Mouse (Mus musculus): ENCODE results near the gene Cfap73. TPM values are rescaled to one million over a fixed set of nuclear protein-coding genes. Genes with fewer than 3 reads are reported as not detected.

The Cfap73 gene
- not detected in 2 replicates for polyA plus RNA-seq (2014; fragmentation: Nextera tagmentation; extraction: Ambion mirVana)

DNA sequence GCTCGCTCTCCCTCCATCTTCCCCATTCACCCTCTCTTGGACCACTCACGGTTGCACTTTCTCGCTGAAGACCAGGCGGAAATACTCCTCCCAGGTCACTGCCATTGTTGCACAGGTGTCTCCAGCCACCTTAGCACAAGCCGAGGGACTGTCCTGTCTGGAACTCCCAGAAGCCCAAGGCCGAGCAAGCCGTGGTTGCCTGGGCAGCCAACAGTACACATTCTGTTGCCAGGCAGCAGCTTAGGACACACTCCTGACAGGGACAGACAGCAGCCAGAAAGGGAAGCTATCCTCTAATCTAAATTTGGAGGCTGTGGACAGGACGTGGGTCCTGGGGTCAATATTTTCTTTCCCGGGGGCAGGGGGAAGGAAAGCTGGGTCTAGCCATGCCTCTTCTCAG is at the start of gene Cfap73:
Gene Cfap73, minus strand, starts transcription at position 105 of the 400 bp plus-strand sequence.
- Histone ChIP-seq H3K4me2 (ENCODE audit: low read length) (no peak within 1 kb of the TSS), H3K27ac (ENCODE audit: low read depth) (no peak within 1 kb of the TSS), H3K4me3 (ENCODE audit: low read depth, low read length) (no peak within 1 kb of the TSS), H3K9me3 (ENCODE audit: control insufficient read depth, low read length) (0 out of 2 replicates have a peak, but pooled peaks cover 5% of the 10 kb centered on the region), H3K36me3 (ENCODE audit: control insufficient read depth, insufficient read depth, low read length) (no peaks in the 10 kb centered on the region), H3K27me3 (replicated peaks; ENCODE audit: control insufficient read depth, insufficient read depth, low read length) (no peaks in the 10 kb centered on the region; the same call in 1 of the 2 replicates), H3K4me1 (replicated peaks; ENCODE audit: control insufficient read depth, insufficient read depth, low read length) (no peaks in the 10 kb centered on the region), H3K9ac (ENCODE audit: low read length) (no peak within 1 kb of the TSS)
- WGBS, result 46% methylated on average over 9 of the region's 9 CpGs
- ATAC-seq (replicated peaks; ENCODE audit: low FRiP score, low TSS enrichment, low read depth) (no peak), DNase-seq (ENCODE audit: low spot score) (no peak)

DNA sequence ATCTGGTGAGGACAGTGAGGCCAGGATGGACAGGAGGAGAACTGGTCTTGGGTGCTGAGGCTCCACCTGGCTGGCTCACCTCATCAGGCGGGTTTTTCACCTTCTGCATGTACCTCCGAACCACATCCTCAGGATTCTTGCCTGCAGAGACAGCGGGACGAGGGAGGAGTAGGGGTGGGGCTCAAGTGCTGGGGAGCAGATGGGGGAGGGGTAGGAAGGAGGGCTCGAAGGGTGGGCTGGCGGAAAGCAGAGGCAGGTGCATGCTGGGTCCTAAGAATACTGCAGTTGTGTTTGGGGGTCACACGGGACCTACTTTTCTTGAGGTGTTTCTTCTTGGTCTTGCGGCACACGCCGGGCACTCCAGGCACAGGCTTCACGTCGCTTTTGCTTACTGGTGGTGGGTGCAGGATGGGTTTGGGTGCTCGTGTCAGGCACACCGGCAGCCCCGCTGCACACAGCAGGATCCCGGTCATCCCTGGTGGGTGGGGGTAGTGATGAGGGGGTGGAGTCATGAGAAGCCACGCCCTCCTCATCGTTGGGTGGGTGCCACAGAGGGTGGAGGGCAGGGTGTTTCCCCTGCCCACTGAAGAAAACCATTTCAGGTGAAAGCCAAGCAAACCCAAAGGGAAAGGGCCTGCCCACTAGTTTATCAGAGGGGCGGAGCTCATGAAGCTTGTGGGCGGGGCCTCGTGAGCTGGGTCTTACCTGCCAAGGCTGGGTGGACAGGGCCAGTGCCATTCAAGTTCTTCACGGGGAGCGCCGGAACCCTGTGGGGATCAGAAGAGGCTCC is 49.1 kb upstream of the Cfap73 start:
- no peak overlapping the region for H3K4me2 ChIP-seq (ENCODE audit: low read length)
- no peak for ATAC-seq (replicated peaks; ENCODE audit: low FRiP score, low TSS enrichment, low read depth)
- WGBS, result 9% methylated on average over 24 of the region's 24 CpGs
- no peaks in the 10 kb centered on the region for H3K9me3 ChIP-seq (ENCODE audit: control insufficient read depth, low read length)
- H3K36me3 ChIP-seq (ENCODE audit: control insufficient read depth, insufficient read depth, low read length), result no peaks in the 10 kb centered on the region
- H3K27me3 ChIP-seq (replicated peaks; ENCODE audit: control insufficient read depth, insufficient read depth, low read length), result peaks cover 21% of the 10 kb centered on the region
- H3K27ac ChIP-seq (ENCODE audit: low read depth), result no peak overlapping the region
- H3K4me1 ChIP-seq (replicated peaks; ENCODE audit: control insufficient read depth, insufficient read depth, low read length), result no peaks in the 10 kb centered on the region; the same call in 1 of the 2 replicates
- H3K9ac ChIP-seq (ENCODE audit: low read length), result no peak overlapping the region
- DNase-seq (ENCODE audit: low spot score), result no peak
- no peak overlapping the region for H3K4me3 ChIP-seq (ENCODE audit: low read depth, low read length)

DNA sequence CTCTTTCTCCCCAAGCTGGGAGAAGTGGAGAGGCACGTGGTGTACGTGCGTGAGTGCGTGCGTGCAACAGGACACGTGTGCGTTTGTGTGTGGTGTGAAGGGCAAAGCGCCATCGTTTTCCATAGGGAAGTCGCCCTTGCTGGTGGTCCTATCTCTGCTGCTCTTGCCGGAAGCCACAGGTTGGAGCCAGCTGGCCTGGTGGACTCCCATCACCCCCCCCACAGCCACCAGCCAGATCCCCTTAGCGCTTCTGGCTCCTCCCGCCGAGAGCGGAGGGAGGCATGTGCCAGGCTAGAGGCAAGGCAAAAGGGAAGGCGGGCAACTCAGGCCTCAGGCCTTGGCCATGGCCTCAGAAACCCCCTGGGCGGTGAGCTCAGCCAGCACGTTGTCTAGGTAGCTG is 46.9 kb upstream of the Cfap73 start:
- H3K36me3 ChIP-seq (ENCODE audit: control insufficient read depth, insufficient read depth, low read length), result no peaks in the 10 kb centered on the region
- ATAC-seq (replicated peaks; ENCODE audit: low FRiP score, low TSS enrichment, low read depth) (no peak), DNase-seq (ENCODE audit: low spot score) (no peak)
- 84% methylated on average over 18 of the region's 18 CpGs for WGBS
- H3K27me3 ChIP-seq (replicated peaks; ENCODE audit: control insufficient read depth, insufficient read depth, low read length), result peaks cover 21% of the 10 kb centered on the region
- peak overlapping the region; percentile 59 for H3K4me2 ChIP-seq (ENCODE audit: low read length)
- H3K27ac ChIP-seq (ENCODE audit: low read depth), result no peak overlapping the region
- H3K9ac ChIP-seq (ENCODE audit: low read length), result no peak overlapping the region
- no peaks in the 10 kb centered on the region; the same call in 1 of the 2 replicates for H3K4me1 ChIP-seq (replicated peaks; ENCODE audit: control insufficient read depth, insufficient read depth, low read length)
- H3K4me3 ChIP-seq (ENCODE audit: low read depth, low read length), result no peak overlapping the region
- H3K9me3 ChIP-seq (ENCODE audit: control insufficient read depth, low read length), result no peaks in the 10 kb centered on the region

DNA sequence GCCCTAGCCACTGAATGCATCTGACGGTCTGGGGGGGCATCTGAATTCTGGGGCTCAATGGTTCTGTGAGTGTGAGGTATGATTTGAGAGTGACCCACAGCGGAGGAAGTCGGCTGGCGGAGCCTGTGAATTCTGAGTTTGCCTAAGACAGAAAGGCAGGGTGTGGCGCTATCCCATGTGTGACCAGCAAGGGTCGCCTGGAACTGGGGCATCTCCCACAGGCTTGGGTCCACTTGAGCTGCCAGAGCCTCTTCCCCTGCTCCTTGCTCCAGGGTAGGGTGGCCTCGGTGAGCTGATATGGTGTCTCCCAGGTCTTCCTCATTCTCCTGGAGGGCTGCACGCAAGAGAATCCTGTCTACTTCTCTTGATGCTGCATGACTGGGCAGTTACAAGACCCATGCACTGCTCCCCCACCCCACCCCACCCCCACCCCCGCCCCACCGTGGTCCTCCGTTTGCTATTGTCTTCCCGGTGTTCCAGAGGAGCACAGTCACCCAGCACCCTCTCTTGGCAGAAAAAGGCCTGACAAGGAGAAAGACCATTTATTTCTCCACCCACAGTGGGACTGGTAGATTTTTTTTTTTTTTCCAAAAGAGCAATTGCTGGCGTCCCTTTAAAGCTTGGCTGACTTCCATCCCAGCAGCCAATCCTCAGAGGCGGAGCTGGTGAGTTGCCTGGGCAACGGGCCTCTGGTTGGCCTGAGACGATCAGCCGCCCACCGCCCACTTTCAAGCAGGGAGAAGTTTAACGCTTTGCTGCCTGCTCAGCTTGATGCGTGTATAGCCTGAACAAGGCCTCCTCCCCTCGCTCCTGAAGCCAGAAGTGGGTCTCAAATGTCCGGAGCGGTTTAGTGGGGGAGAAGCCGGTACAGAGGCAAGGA is 45.9 kb upstream of the Cfap73 start:
- Histone ChIP-seq H3K4me1 (replicated peaks; ENCODE audit: control insufficient read depth, insufficient read depth, low read length) (no peaks in the 10 kb centered on the region; the same call in 1 of the 2 replicates), H3K27ac (ENCODE audit: low read depth) (0 out of 2 replicates have a peak overlapping the region, but pooled peaks have one; percentile 22), H3K9ac (ENCODE audit: low read length) (no peak overlapping the region), H3K4me3 (ENCODE audit: low read depth, low read length) (peak overlapping the region; percentile 31), H3K27me3 (replicated peaks; ENCODE audit: control insufficient read depth, insufficient read depth, low read length) (peaks cover 21% of the 10 kb centered on the region), H3K4me2 (ENCODE audit: low read length) (peak overlapping the region; percentile 59), H3K36me3 (ENCODE audit: control insufficient read depth, insufficient read depth, low read length) (no peaks in the 10 kb centered on the region), H3K9me3 (ENCODE audit: control insufficient read depth, low read length) (no peaks in the 10 kb centered on the region)
- DNase-seq (ENCODE audit: low spot score) (peak; percentile 83), ATAC-seq (replicated peaks; ENCODE audit: low FRiP score, low TSS enrichment, low read depth) (peak; percentile 82)
- WGBS, result 2% methylated on average over 24 of the region's 24 CpGs

DNA sequence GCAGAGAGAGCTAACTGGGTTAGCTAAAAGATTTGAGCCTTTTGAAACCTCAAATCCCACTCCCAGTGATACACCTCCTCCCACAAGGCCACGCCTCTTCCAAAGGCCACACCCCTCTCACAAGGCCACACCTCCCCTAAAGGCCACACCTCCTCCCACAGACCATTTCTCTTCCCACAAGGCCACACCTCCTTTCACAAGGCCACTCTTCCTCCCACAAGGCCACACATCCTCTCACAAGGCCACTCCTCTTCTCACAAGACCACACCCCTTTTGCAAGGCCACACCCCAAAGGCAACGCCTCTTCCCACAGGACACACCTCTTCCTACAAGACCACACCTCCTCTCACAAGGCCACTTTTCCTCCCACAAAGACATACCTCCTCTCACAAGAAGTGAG is 43.5 kb upstream of the Cfap73 start:
- ATAC-seq (replicated peaks; ENCODE audit: low FRiP score, low TSS enrichment, low read depth) (no peak), DNase-seq (ENCODE audit: low spot score) (no peak)
- H3K4me3 ChIP-seq (ENCODE audit: low read depth, low read length), result no peak overlapping the region
- H3K4me1 ChIP-seq (replicated peaks; ENCODE audit: control insufficient read depth, insufficient read depth, low read length), result no peaks in the 10 kb centered on the region; the same call in 1 of the 2 replicates
- peaks cover 7% of the 10 kb centered on the region for H3K27me3 ChIP-seq (replicated peaks; ENCODE audit: control insufficient read depth, insufficient read depth, low read length)
- no peaks in the 10 kb centered on the region for H3K36me3 ChIP-seq (ENCODE audit: control insufficient read depth, insufficient read depth, low read length)
- H3K9me3 ChIP-seq (ENCODE audit: control insufficient read depth, low read length), result no peaks in the 10 kb centered on the region
- 18% methylated on average over 2 of the region's 2 CpGs for WGBS
- no peak overlapping the region for H3K4me2 ChIP-seq (ENCODE audit: low read length)
- H3K9ac ChIP-seq (ENCODE audit: low read length), result no peak overlapping the region
- H3K27ac ChIP-seq (ENCODE audit: low read depth), result no peak overlapping the region

DNA sequence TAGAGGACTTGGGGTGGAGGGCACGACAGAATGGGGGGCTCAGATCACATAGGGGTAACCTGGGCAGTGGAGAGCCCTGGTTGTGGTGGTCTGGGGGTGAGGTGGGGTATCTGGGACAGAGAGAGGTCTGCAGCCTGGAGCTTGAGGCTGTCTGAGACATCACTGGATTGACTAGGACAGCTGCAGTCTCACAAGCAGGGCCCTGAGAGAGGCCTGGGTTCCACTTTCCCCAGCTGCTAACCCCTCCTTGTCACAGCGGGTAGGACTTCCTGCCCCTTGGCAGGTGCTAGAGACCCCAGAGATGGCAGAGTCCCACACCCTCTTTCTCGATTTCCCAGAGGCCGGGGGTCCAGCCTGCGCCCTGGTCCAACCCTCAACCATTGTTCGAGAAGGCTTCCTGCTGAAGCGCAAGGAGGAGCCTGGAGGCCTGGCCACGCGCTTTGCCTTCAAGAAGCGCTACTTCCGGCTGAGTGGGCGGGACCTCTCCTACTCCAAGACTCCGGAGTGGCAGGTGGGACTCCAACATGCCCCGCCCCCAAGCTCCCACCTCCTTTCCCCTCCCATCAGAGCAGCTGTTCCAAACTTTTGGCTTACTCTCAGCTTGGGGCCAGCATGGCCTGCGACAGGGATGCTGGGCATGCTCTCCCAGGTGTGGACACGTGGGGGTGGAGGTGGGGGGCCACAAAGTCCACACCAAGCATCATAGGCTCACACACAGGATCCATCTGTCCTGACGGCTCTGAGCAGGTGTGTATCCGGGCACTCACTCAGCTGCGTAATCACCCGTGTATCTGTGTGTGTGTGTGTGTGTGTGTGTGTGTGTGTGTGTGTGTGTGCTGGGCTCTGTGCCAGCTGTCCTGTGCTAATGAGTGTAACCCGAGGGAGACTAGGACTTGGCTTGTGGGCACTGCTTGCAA is 40.5 kb upstream of the Cfap73 start:
- ATAC-seq (replicated peaks; ENCODE audit: low FRiP score, low TSS enrichment, low read depth) (no peak; the same call in 1 of the 2 replicates), DNase-seq (ENCODE audit: low spot score) (no peak)
- Histone ChIP-seq H3K4me3 (ENCODE audit: low read depth, low read length) (no peak overlapping the region), H3K9ac (ENCODE audit: low read length) (no peak overlapping the region), H3K27ac (ENCODE audit: low read depth) (no peak overlapping the region), H3K9me3 (ENCODE audit: control insufficient read depth, low read length) (no peaks in the 10 kb centered on the region), H3K4me2 (ENCODE audit: low read length) (no peak overlapping the region), H3K4me1 (replicated peaks; ENCODE audit: control insufficient read depth, insufficient read depth, low read length) (no peaks in the 10 kb centered on the region; the same call in 1 of the 2 replicates), H3K36me3 (ENCODE audit: control insufficient read depth, insufficient read depth, low read length) (no peaks in the 10 kb centered on the region), H3K27me3 (replicated peaks; ENCODE audit: control insufficient read depth, insufficient read depth, low read length) (no peaks in the 10 kb centered on the region)
- 29% methylated on average over 21 of the region's 21 CpGs for WGBS

DNA sequence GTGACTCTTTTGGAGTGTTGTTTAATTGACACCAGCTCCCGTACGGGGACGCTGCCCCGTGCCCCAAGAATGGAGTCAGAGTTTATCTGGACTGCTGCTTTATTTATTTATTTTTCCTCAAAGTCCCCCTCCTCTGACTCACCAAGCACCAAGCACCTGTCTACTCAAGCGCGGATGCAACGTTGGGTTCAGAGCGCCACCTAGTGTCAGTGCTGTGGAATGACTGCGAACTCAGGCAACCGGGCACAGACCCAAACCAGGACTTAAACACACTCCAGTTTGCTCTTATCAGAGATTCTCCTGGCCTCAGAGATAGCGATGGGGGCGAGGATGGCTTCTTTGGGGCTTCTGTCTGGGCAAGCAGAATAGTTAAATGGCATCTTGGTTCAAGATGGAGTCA is 39.6 kb upstream of the Cfap73 start:
- Histone ChIP-seq H3K4me3 (ENCODE audit: low read depth, low read length) (no peak overlapping the region), H3K4me1 (replicated peaks; ENCODE audit: control insufficient read depth, insufficient read depth, low read length) (no peaks in the 10 kb centered on the region), H3K9ac (ENCODE audit: low read length) (no peak overlapping the region), H3K27me3 (replicated peaks; ENCODE audit: control insufficient read depth, insufficient read depth, low read length) (no peaks in the 10 kb centered on the region), H3K36me3 (ENCODE audit: control insufficient read depth, insufficient read depth, low read length) (no peaks in the 10 kb centered on the region), H3K4me2 (ENCODE audit: low read length) (no peak overlapping the region), H3K27ac (ENCODE audit: low read depth) (no peak overlapping the region), H3K9me3 (ENCODE audit: control insufficient read depth, low read length) (no peaks in the 10 kb centered on the region)
- no peak for ATAC-seq (replicated peaks; ENCODE audit: low FRiP score, low TSS enrichment, low read depth)
- DNase-seq (ENCODE audit: low spot score), result peak; percentile 84
- 4% methylated on average over 12 of the region's 12 CpGs for WGBS

DNA sequence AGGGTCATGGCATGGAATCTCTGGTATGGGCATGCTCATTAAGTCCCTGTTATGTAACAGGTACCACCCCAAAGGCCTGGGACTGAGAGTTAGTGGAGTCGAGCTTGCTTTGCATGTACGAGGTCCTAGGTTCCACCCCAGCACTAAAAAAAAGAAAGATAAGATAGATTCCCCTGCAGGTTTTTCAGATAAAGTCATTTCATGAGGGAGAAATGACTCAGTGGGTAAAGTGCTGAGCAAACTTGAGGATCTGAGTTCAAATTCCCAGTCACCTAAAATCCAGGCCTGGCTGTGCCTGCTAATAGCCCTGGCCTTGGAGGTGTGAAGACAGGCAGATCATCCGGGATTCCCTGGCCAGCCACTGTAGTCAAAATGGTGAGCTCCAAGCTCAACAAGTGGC is 37.8 kb upstream of the Cfap73 start:
- no peaks in the 10 kb centered on the region for H3K36me3 ChIP-seq (ENCODE audit: control insufficient read depth, insufficient read depth, low read length)
- no peaks in the 10 kb centered on the region for H3K9me3 ChIP-seq (ENCODE audit: control insufficient read depth, low read length)
- no peak for ATAC-seq (replicated peaks; ENCODE audit: low FRiP score, low TSS enrichment, low read depth)
- 72% methylated on average over 3 of the region's 3 CpGs for WGBS
- no peaks in the 10 kb centered on the region for H3K4me1 ChIP-seq (replicated peaks; ENCODE audit: control insufficient read depth, insufficient read depth, low read length)
- H3K4me3 ChIP-seq (ENCODE audit: low read depth, low read length), result no peak overlapping the region
- no peak overlapping the region for H3K27ac ChIP-seq (ENCODE audit: low read depth)
- no peak overlapping the region for H3K4me2 ChIP-seq (ENCODE audit: low read length)
- no peak for DNase-seq (ENCODE audit: low spot score)
- H3K9ac ChIP-seq (ENCODE audit: low read length), result no peak overlapping the region
- 0 out of 2 replicates have a peak, but pooled peaks cover 2% of the 10 kb centered on the region for H3K27me3 ChIP-seq (replicated peaks; ENCODE audit: control insufficient read depth, insufficient read depth, low read length)

Data from intestine, embryonic 14.5 days (tissue).